16 mouse cellular contexts compared by ENCODE assay signal in the genomic region with DNA sequence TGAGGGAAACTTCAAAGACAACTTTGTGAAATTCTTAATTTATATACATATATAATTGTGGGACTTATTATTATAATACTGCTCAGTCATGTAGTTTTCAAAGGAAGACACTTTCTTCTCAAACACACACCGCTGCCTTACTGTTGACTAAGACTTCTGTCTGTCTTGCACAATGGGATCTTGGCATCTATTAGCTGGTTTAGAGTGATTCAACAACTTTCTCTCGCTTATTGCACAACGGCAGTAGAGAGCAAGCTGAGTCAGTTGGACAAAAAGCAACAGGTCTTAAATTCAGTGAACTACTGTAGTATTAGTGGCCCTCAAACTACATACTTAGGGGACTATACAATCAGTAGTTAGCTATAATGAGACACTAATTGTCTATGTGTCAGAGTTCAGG. TPM values are rescaled to one million over a fixed set of nuclear protein-coding genes. Genes with fewer than 3 reads are reported as not detected.
DNase-seq lines count a peak whose midpoint lies in the region; ATAC-seq and TF ChIP-seq lines count a peak whose summit lies in the region.
"Had no signal": no experiment of that assay in that cellular context is flagged by ENCODE, and none has a peak within 500 bp of the region (broad histone marks: within the 10 kb centered on the region; RNA-seq: fewer than 3 reads in every experiment).

No protein-coding gene starts in this region.

- H3K27me3 ChIP-seq in liver, adult 2 months (ENCODE audit: control insufficient read depth, insufficient read depth, low read length) = no peaks in the 10 kb centered on the region
- no peaks in the 10 kb centered on the region for H3K27me3 ChIP-seq in liver, embryonic 12.5 days (replicated peaks)
- no peaks in the 10 kb centered on the region for H3K27me3 ChIP-seq in midbrain, postnatal 0 days (ENCODE audit: insufficient read depth, low read length)
- H3K27me3 ChIP-seq: neural tube, embryonic 12.5 days had no signal

- H3K9me3 ChIP-seq in liver, embryonic 12.5 days (replicated peaks) = no peaks in the 10 kb centered on the region
- no peaks in the 10 kb centered on the region for H3K9me3 ChIP-seq in midbrain, postnatal 0 days (ENCODE audit: low read length)
- H3K9me3 ChIP-seq: G1E; limb, embryonic 10.5 days; neural tube, embryonic 12.5 days had no signal

- no peak for TF ChIP-seq POLR2A in liver, adult 2 months (IDR thresholded peaks at IDR 0.05; ENCODE audit: extremely low read depth, insufficient read depth, low read length)

- no peaks in the 10 kb centered on the region for H3K79me2 ChIP-seq in liver, adult 2 months (ENCODE audit: control insufficient read depth, insufficient read depth, low read length)

- no peak for ATAC-seq in liver, embryonic 12.5 days
- peak; percentile 89 for ATAC-seq in granulocyte monocyte progenitor cell, adult 5-6 weeks (replicated peaks; ENCODE audit: poor library complexity, severe bottlenecking)
- peak; percentile 87 for ATAC-seq in neutrophil, adult 5-6 weeks (ENCODE audit: extremely low read depth, insufficient number of reproducible peaks, low FRiP score, poor library complexity, severe bottlenecking)
- no peak for ATAC-seq in midbrain, postnatal 0 days (ENCODE audit: low FRiP score)

- no peak for TF ChIP-seq CTCF in liver, adult 2 months (IDR thresholded peaks at IDR 0.05; ENCODE audit: low read depth, low read length)
- TF ChIP-seq CTCF in midbrain, postnatal 0 days (IDR thresholded peaks at IDR 0.05) = no peak

- no peaks in the 10 kb centered on the region for H3K36me3 ChIP-seq in liver, adult 2 months (ENCODE audit: control insufficient read depth, insufficient read depth, low read length)
- no peaks in the 10 kb centered on the region for H3K36me3 ChIP-seq in liver, embryonic 12.5 days
- H3K36me3 ChIP-seq in midbrain, postnatal 0 days (ENCODE audit: insufficient read depth, low read length) = no peaks in the 10 kb centered on the region
- H3K36me3 ChIP-seq: G1E; limb, embryonic 10.5 days; neural tube, embryonic 12.5 days had no signal

- H3K4me2 ChIP-seq in liver, embryonic 12.5 days = no peak overlapping the region
- H3K4me2 ChIP-seq in midbrain, postnatal 0 days (ENCODE audit: low read depth, low read length, poor library complexity, severe bottlenecking) = no peak overlapping the region
- H3K4me2 ChIP-seq: hindbrain, embryonic 14.5 days; neural tube, embryonic 12.5 days had no signal

- no peak overlapping the region for H3K4me3 ChIP-seq in liver, adult 2 months (ENCODE audit: insufficient read depth, low read depth, low read length)
- no peak overlapping the region for H3K4me3 ChIP-seq in liver, embryonic 12.5 days
- H3K4me3 ChIP-seq in midbrain, postnatal 0 days (ENCODE audit: low read depth, low read length) = no peak overlapping the region
- H3K4me3 ChIP-seq: erythroblast, embryonic 14.5 days; limb, embryonic 10.5 days; neural tube, embryonic 12.5 days had no signal

- peaks cover 5% of the 10 kb centered on the region; the same call in 1 of the 2 replicates for H3K4me1 ChIP-seq in liver, adult 2 months (ENCODE audit: control insufficient read depth, insufficient read depth, low read length)
- H3K4me1 ChIP-seq in liver, embryonic 12.5 days = no peaks in the 10 kb centered on the region
- no peaks in the 10 kb centered on the region for H3K4me1 ChIP-seq in midbrain, postnatal 0 days (ENCODE audit: insufficient read depth, low read length)
- H3K4me1 ChIP-seq: neural tube, embryonic 12.5 days had no signal

- H3K9ac ChIP-seq in liver, adult 2 months (ENCODE audit: low read depth, low read length) = no peak overlapping the region
- H3K9ac ChIP-seq in liver, embryonic 12.5 days = no peak overlapping the region
- H3K9ac ChIP-seq in midbrain, postnatal 0 days (replicated peaks; ENCODE audit: low read length, poor library complexity, severe bottlenecking) = no peak overlapping the region
- H3K9ac ChIP-seq: hindbrain, embryonic 14.5 days; neural tube, embryonic 12.5 days had no signal

- 20% methylated on average over 3 of the region's 3 CpGs for WGBS in liver, adult 2 months
- 60% methylated on average over 3 of the region's 3 CpGs for WGBS in liver, embryonic 12.5 days (ENCODE audit: insufficient replicate concordance)
- WGBS in midbrain, postnatal 0 days = 85% methylated on average over 3 of the region's 3 CpGs

- peak; percentile 97 for DNase-seq in liver, adult 2 months (ENCODE audit: extremely low read depth, low read depth, low spot score)
- peak; percentile 27 for DNase-seq in adrenal gland, postnatal 10 days
- DNase-seq in midbrain, postnatal 0 days (ENCODE audit: low spot score) = no peak
- no peak for DNase-seq in B cell, adult 2 months
- DNase-seq: cerebellum, postnatal 25 days; gastrocnemius, postnatal 25 days; kidney, adult 8-10 months; thymus, postnatal 25 days had no signal

- H3K27ac ChIP-seq in liver, adult 2 months (replicated peaks; ENCODE audit: insufficient read depth, low read depth, low read length) = no peak overlapping the region
- H3K27ac ChIP-seq in liver, embryonic 12.5 days = no peak overlapping the region
- no peak overlapping the region for H3K27ac ChIP-seq in midbrain, postnatal 0 days (ENCODE audit: low read depth, low read length)
- H3K27ac ChIP-seq: hindbrain, embryonic 14.5 days; limb, embryonic 10.5 days; neural tube, embryonic 12.5 days had no signal

RNA-seq across cellular contexts. Expression of a gene that starts 25.0 kb away (rescaled TPM):
- total RNA-seq in liver, adult 2 months (2014; rRNA removed) = 967 and 981 TPM in 2 replicates
- polyA plus RNA-seq in liver, adult 2 months (2012; rRNA removed) = 1,187 and 1,239 TPM in 2 replicates
- polyA plus RNA-seq in liver, embryonic 12.5 days (2016; fragmentation: Nextera tagmentation; extraction: Ambion mirVana) = 395 and 399 TPM in 2 replicates
- total RNA-seq in adrenal gland, postnatal 10 days (2021) = 100 to 1,000 TPM; 788 to 894 TPM
- total RNA-seq in granulocyte monocyte progenitor cell, adult 5-6 weeks (2014; fragmentation: Nextera tagmentation) = 834 and 975 TPM in 2 replicates
- total RNA-seq in granulocyte monocyte progenitor cell, adult 5-6 weeks (2017) = 1,023 and 1,048 TPM in 2 replicates
- 993 and 1,047 TPM in 2 replicates for total RNA-seq in neutrophil, adult 5-6 weeks (2017)
- total RNA-seq in midbrain, postnatal 0 days (2014; rRNA removed) = 381 and 427 TPM in 2 replicates
- 855 and 913 TPM in 2 replicates for polyA plus RNA-seq in midbrain, postnatal 0 days (2015; fragmentation: Nextera tagmentation; extraction: Ambion mirVana)

Comparison
In these comparisons a context has a peak if more than half of its experiments do, and no peak if none do; other contexts are left out.
1. DNase-seq: peak in liver, adult 2 months (single experiment) and adrenal gland, postnatal 10 days (single experiment); none in midbrain, postnatal 0 days (single experiment) and B cell, adult 2 months (0 of 2).
2. ATAC-seq: peak in granulocyte monocyte progenitor cell, adult 5-6 weeks (single experiment) and neutrophil, adult 5-6 weeks (single experiment); none in liver, embryonic 12.5 days (single experiment) and midbrain, postnatal 0 days (single experiment).